Mouse (Mus musculus) erythroblast, embryonic 14.5 days (primary cell): ENCODE results near the gene Nfic. TPM values are rescaled to one million over a fixed set of nuclear protein-coding genes. Genes with fewer than 3 reads are reported as not detected.

Experiments
- H3K27me3 ChIP-seq: 2 replicates; pipeline ENCODE4 v1.6.1; 2012; ENCODE audit warnings: inconsistent platforms; ENCODE audit not compliant: control insufficient read depth
- H3K36me3 ChIP-seq: 2 replicates; pipeline ENCODE4 v1.6.1; 2012; ENCODE audit warnings: mild to moderate bottlenecking, inconsistent platforms; ENCODE audit not compliant: control insufficient read depth
- H3K4me1 ChIP-seq: 2 replicates; pipeline ENCODE4 v1.6.1; 2012; ENCODE audit warnings: inconsistent platforms; ENCODE audit not compliant: control insufficient read depth
- H3K4me3 ChIP-seq: replicated peaks from 2 replicates; pipeline ENCODE3; 2012; ENCODE audit warnings: moderate library complexity, mild to moderate bottlenecking, inconsistent platforms
- H3K9me3 ChIP-seq: 2 replicates; pipeline ENCODE4 v1.6.1; 2012; ENCODE audit warnings: low read length, inconsistent platforms, mixed read lengths; ENCODE audit not compliant: control insufficient read depth
- GATA1 ChIP-seq: IDR thresholded peaks from 2 replicates; pipeline ENCODE4 v1.6.1; 2012; ENCODE audit warnings: low read length, inconsistent platforms, mixed read lengths
- TAL1 ChIP-seq: IDR thresholded peaks from 3 replicates; pipeline ENCODE4 v1.6.1; 2012; ENCODE audit warnings: low read length, inconsistent platforms, mixed read lengths
- polyA plus RNA-seq: library from polyadenylated mRNA; stranded (reverse); fragments of >175 nt; gene quantifications from 2 replicates; pipeline ENCODE4 v1.2.3, GENCODE M21; 2012

Nfic gene
- polyA plus RNA-seq, 1 experiment: 0.94 TPM

DNA sequence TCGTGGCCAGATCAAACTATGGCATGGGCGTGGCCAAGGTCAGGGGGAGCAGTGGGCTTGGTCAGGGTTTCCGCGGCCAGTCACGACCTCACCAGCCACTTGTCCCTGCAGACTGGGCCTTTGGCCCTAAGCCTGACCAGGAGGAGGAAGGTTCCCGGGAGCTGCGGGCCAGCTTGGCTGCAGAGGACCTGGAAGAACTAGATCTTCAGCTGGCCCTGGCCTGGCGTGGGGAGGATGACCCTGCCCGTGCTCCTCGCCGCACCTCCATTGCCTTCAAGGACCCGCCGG is 64.8 kb downstream of the Nfic start:
- Histone ChIP-seq H3K4me3 (no peak overlapping the region), H3K36me3 (peaks cover 50% of the 10 kb centered on the region), H3K4me1 (peaks cover 52% of the 10 kb centered on the region), H3K9me3 (no peaks in the 10 kb centered on the region), H3K27me3 (no peaks in the 10 kb centered on the region; the same call in none of the 2 replicates)
- TF ChIP-seq GATA1 (no peak), TAL1 (no peak)

DNA sequence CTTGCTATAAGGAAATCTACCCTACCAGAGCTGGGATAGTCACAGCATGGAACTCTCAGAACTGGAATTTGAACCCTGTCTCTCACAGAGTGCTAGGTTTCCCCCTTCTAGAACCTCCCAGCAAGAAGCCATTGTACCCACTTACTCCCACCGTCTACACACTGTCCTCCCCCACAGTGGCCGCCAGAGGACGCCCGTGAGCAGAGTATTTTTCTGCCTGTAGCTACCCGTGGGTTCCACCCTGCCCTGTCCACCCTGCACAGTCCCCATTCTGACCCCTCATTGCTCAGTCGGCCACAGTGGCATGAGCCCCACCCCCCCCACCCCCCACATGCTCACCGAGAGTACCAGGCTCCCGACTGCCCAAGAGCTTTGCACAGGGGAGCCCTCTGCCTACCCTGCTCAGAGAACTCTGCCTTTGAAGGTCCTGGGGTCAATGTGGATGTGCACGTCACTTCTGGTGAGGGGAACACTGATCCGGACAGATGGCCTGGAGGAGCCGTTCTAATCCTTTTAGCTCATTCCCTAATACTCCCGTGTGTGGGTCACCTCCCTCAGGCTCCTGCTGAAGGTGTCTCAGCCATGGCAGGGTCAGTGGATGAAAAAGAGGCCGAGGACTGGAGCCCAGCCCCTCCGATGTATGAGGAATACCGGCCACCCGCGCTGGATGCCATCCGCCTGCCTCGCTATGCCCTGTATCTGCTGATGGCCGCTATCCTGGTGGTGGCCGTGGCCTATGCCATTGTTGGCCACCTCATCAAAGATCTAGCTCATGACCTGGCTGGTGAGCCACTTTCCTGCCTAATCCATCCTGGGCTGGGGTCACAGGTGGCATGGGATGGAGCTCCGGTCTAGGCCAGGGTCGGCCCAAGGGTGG is 65.4 kb downstream of the Nfic start:
- peaks cover 51% of the 10 kb centered on the region for H3K36me3 ChIP-seq
- no peaks in the 10 kb centered on the region; the same call in none of the 2 replicates for H3K27me3 ChIP-seq
- H3K4me3 ChIP-seq: no peak overlapping the region
- H3K9me3 ChIP-seq: no peaks in the 10 kb centered on the region
- TF ChIP-seq TAL1 (no peak), GATA1 (no peak)
- peaks cover 58% of the 10 kb centered on the region for H3K4me1 ChIP-seq

DNA sequence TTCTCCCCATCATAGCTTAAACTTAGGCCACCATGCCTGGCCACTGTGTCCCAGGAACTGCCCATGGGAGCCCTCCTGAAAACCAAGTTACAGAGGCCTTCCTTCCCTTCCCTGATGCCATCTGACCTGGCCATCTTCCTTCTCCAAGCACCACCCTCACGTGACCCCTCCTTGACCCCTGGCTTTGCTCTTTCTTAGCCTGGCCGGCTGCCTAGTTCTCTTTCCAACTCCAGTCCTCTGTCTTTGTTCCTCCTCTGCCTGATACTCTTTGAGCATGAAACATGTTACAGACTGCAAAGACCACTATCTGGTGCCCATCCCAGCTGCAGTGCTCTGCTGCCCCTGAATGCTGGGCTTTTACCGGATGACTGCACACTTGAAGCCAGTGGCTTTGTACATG is 66.1 kb downstream of the Nfic start:
- H3K4me3 ChIP-seq: no peak overlapping the region
- no peaks in the 10 kb centered on the region for H3K9me3 ChIP-seq
- H3K4me1 ChIP-seq: peaks cover 64% of the 10 kb centered on the region
- no peak for TF ChIP-seq TAL1
- TF ChIP-seq GATA1: no peak
- H3K36me3 ChIP-seq: peaks cover 51% of the 10 kb centered on the region
- H3K27me3 ChIP-seq: no peaks in the 10 kb centered on the region; the same call in none of the 2 replicates

DNA sequence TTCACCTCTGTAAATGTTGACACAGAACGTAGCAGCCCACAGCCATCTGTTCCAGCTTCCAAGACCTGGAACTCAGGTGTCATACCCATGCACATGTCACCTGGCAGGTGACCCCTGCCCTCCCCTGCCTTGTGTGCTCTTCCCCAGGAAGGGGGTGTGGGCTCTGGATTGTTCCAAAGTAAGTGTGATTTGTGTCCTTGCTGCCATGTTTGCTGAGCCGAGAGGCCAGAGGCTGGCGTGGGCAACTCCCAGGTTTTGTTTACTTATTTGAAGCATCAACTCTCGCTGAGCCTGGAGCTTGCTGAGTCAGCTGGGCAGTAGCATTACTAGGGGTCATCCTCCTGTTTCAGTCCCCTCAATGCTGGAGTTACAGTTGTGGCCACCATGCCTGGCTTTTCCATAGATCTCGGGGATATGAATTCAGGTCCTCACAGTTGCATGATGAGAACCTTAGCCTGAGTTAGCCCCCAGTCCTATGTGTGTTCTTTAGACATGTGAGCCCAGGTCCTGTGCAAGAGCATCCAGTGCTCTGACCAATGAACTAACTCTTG is 66.9 kb downstream of the Nfic start, which contains the start of gene Gm48552:
TSS of gene Gm48552 (plus strand) at position 501 of the 551 bp plus-strand sequence.
- TF ChIP-seq TAL1 (no peak), GATA1 (no peak)
- Histone ChIP-seq H3K4me1 (peaks cover 61% of the 10 kb centered on the region), H3K36me3 (peaks cover 51% of the 10 kb centered on the region)

DNA sequence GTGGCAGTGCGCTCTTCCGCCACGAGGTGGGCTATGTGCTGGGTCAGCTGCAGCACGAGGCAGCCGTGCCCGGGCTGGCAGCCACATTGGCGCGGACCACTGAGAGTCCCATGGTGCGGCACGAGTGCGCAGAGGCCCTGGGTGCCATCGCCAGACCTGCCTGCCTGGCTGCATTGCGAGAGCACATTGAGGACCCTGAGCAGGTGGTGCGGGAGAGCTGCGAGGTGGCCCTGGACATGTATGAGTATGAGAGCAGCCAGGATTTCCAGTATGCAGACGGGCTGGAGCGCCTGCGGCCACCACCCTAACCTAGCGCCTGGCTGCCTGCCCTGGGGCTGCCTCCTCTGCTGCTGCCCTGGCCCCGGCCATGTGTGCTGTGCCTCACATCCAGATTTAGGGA is 67.7 kb downstream of the Nfic start:
- no peak for TF ChIP-seq TAL1
- no peak for TF ChIP-seq GATA1
- Histone ChIP-seq H3K36me3 (peaks cover 51% of the 10 kb centered on the region), H3K4me1 (peaks cover 61% of the 10 kb centered on the region), H3K27me3 (no peaks in the 10 kb centered on the region), H3K9me3 (no peaks in the 10 kb centered on the region), H3K4me3 (no peak overlapping the region)

More for the DNA sequence above, 66.9 kb downstream of the Nfic start, which contains the start of gene Gm48552:
- H3K9me3 ChIP-seq: no peaks in the 10 kb centered on the region
- H3K27me3 ChIP-seq: no peaks in the 10 kb centered on the region
- H3K4me3 ChIP-seq: no peak within 1 kb of the TSS

DNA sequence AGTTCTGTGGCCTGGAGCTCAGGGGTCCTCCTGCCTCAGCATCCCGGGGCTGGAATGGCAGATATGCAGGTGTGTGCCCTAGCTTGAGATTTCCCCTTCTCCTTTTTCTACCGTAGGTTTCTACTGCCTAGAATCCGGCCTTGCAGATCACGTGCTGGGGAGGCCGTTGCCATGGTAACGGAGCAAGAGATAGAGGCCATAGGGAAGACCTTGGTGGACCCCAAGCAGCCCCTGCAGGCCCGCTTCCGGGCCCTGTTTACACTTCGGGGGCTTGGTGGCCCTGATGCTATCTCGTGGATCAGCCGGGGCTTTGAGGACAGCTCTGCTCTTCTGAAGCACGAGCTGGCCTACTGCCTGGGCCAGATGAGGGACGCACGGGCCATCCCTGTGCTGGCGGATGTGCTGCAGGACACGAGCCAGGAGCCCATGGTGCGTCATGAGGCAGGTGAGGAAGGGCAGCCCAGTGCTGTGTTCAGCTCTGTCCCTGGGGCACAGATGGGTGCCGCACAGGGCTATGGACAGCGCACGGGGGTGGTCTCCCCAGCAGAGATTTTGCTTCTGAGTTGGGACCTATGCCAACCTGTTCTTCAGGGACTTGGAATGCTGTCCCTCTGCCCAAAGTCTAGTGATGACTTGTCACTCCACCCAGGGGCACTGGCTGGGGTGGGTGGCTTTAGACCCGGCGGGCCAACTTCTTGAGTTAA is 69.7 kb downstream of the Nfic start:
- Histone ChIP-seq H3K36me3 (peaks cover 48% of the 10 kb centered on the region), H3K27me3 (no peaks in the 10 kb centered on the region), H3K4me3 (peak overlapping the region; percentile 73), H3K4me1 (peaks cover 71% of the 10 kb centered on the region), H3K9me3 (no peaks in the 10 kb centered on the region)
- no peak for TF ChIP-seq TAL1
- TF ChIP-seq GATA1: no peak

DNA sequence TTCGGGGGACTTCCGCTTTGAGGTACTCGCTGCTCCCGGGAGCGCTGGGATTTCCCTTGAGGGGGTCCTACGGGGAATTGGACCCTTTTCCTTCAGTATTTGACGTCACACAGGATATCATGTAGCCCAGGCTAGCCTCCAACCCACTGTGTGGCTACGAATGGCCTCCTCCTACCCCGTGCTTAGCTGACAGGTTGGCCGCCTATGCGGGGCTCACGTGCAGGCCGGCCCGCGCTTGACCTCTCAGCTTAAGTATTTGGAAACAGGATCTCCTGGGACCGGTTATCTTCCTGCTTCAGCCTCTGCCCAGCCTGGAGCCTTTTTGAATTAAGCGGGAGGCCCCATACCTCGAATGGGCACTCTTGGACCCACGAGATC is 70.8 kb downstream of the Nfic start:
- Histone ChIP-seq H3K4me1 (peaks cover 79% of the 10 kb centered on the region), H3K36me3 (peaks cover 53% of the 10 kb centered on the region), H3K4me3 (peak overlapping the region; percentile 73), H3K27me3 (no peaks in the 10 kb centered on the region), H3K9me3 (no peaks in the 10 kb centered on the region)
- TF ChIP-seq GATA1 (no peak), TAL1 (no peak)

DNA sequence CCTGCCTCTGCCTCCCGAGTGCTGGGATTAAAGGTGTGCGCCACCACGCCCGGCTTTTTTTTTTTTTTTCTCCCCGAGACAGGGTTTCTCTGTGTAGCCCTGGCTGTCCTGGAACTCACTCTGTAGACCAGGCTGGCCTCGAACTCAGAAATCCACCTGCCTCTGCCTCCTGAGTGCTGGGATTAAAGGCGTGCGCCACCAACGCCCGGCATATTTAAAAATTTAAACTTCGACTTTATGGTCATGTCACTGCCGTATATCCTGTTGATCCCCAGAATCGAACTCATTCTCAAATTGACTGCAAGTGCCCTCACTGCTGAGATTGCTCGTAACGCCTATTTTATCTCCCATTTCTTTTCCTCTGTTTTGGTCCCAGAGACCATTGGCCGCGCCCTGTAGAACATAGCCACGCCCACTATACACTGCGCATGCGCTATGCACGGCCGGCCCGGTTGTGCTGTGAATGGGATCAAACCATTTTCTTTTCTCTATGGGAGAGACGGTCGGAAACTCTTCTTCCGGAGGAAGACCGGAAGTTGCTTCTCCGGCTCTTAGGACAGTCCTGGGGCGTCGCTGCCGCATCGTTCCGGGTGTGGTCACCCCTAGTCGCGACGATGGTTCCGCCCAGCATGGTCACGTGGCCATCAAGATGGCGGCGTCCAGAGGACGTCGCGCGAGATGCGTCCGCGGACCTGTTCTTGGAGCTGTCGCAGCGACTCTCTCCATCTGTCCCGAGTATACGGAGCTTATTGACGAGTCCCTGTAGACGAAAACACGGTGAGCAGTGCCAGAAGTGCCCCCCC is 71.4 kb downstream of the Nfic start, which contains the start of the genes Dohh and Gm48551:
TSS of gene Dohh (plus strand) at position 627 of the 803 bp plus-strand sequence.
TSS of gene Gm48551 (plus strand) at position 665 of the 803 bp plus-strand sequence.
- peak within 1 kb of the TSS; percentile 73 for H3K4me3 ChIP-seq
- no peaks in the 10 kb centered on the region for H3K9me3 ChIP-seq
- H3K27me3 ChIP-seq: no peaks in the 10 kb centered on the region
- TF ChIP-seq GATA1 (no peak), TAL1 (no peak)
- peaks cover 82% of the 10 kb centered on the region for H3K4me1 ChIP-seq
- H3K36me3 ChIP-seq: peaks cover 47% of the 10 kb centered on the region
